12 mouse cellular contexts compared by ENCODE assay signal in genomic region chr5:143370416-143371145, GRCm38 (mm10). TPM values are rescaled to one million over a fixed set of nuclear protein-coding genes. Genes with fewer than 3 reads are reported as not detected.
DNase-seq lines count a peak whose midpoint lies in the region; ATAC-seq and TF ChIP-seq lines count a peak whose summit lies in the region.
"Had no signal": no experiment of that assay in that cellular context is flagged by ENCODE, and none has a peak within 500 bp of the region (broad histone marks: within the 10 kb centered on the region; RNA-seq: fewer than 3 reads in every experiment).

No protein-coding gene starts in this region.

- no peaks in the 10 kb centered on the region for H3K4me1 ChIP-seq in lung, embryonic 14.5 days (ENCODE audit: insufficient read depth)
- peaks cover 21% of the 10 kb centered on the region for H3K4me1 ChIP-seq in hindbrain, embryonic 15.5 days (replicated peaks)
- peaks cover 3% of the 10 kb centered on the region; the same call in 1 of the 2 replicates for H3K4me1 ChIP-seq in midbrain, postnatal 0 days (ENCODE audit: insufficient read depth, low read length)

- 30% methylated on average over 17 of the region's 17 CpGs for WGBS in lung, embryonic 14.5 days
- WGBS in hindbrain, embryonic 15.5 days = 19% methylated on average over 17 of the region's 17 CpGs
- 25% methylated on average over 17 of the region's 17 CpGs for WGBS in midbrain, postnatal 0 days

- H3K4me3 ChIP-seq in lung, embryonic 14.5 days (ENCODE audit: low read depth, low read length) = peak overlapping the region; percentile 20; the same call in 1 of the 2 replicates
- peak overlapping the region; percentile 35 for H3K4me3 ChIP-seq in hindbrain, embryonic 15.5 days
- peak overlapping the region; percentile 28 for H3K4me3 ChIP-seq in midbrain, postnatal 0 days (ENCODE audit: low read depth, low read length)

- peak overlapping the region; percentile 44; the same call in 1 of the 2 replicates for H3K4me2 ChIP-seq in lung, embryonic 14.5 days
- H3K4me2 ChIP-seq in hindbrain, embryonic 15.5 days = peak overlapping the region; percentile 61
- H3K4me2 ChIP-seq in midbrain, postnatal 0 days (ENCODE audit: low read depth, low read length, poor library complexity, severe bottlenecking) = peak overlapping the region; percentile 55

- no peaks in the 10 kb centered on the region for H3K36me3 ChIP-seq in lung, embryonic 14.5 days (ENCODE audit: insufficient read depth)
- H3K36me3 ChIP-seq in hindbrain, embryonic 15.5 days = no peaks in the 10 kb centered on the region
- no peaks in the 10 kb centered on the region for H3K36me3 ChIP-seq in midbrain, postnatal 0 days (ENCODE audit: insufficient read depth, low read length)

- TF ChIP-seq CTCF in lung, embryonic 14.5 days (IDR thresholded peaks at IDR 0.05; ENCODE audit: low read depth) = no peak
- no peak for TF ChIP-seq CTCF in midbrain, postnatal 0 days (IDR thresholded peaks at IDR 0.05)

- no peak for ATAC-seq in lung, embryonic 14.5 days (ENCODE audit: insufficient read depth)
- ATAC-seq in hindbrain, embryonic 15.5 days (ENCODE audit: low FRiP score, low read depth) = no peak
- ATAC-seq in midbrain, postnatal 0 days (ENCODE audit: low FRiP score) = no peak
- ATAC-seq: inflammation-experienced regulatory T-cells, adult 6 months had no signal

- no peak overlapping the region for H3K9ac ChIP-seq in lung, embryonic 14.5 days
- H3K9ac ChIP-seq in hindbrain, embryonic 15.5 days = no peak overlapping the region
- H3K9ac ChIP-seq in midbrain, postnatal 0 days (replicated peaks; ENCODE audit: low read length, poor library complexity, severe bottlenecking) = no peak overlapping the region

- peak; percentile 18 for DNase-seq in cerebellum, adult 11-12 months
- no peak for DNase-seq in cerebellum, adult 11 months
- no peak for DNase-seq in lung, embryonic 14.5 days
- no peak for DNase-seq in lung, postnatal 25 days (ENCODE audit: low spot score)
- peak; percentile 47 for DNase-seq in midbrain, postnatal 0 days (ENCODE audit: low spot score)
- no peak for DNase-seq in gastrocnemius, adult 8-10 months (ENCODE audit: low spot score in 2 of 2)
- no peak for DNase-seq in adrenal gland, postnatal 4 days (ENCODE audit: low spot score in 2 of 2)
- DNase-seq: liver had no signal

- H3K9me3 ChIP-seq in lung, embryonic 14.5 days (ENCODE audit: low read depth, low read length) = no peaks in the 10 kb centered on the region
- no peaks in the 10 kb centered on the region for H3K9me3 ChIP-seq in hindbrain, embryonic 15.5 days
- H3K9me3 ChIP-seq in midbrain, postnatal 0 days (ENCODE audit: low read length) = no peaks in the 10 kb centered on the region

- H3K27ac ChIP-seq in lung, embryonic 14.5 days (ENCODE audit: low read depth) = no peak overlapping the region
- no peak overlapping the region for H3K27ac ChIP-seq in hindbrain, embryonic 15.5 days (replicated peaks)
- H3K27ac ChIP-seq in midbrain, postnatal 0 days (ENCODE audit: low read depth, low read length) = no peak overlapping the region

- H3K27me3 ChIP-seq in lung, embryonic 14.5 days (ENCODE audit: insufficient read depth, low read length) = peaks cover 80% of the 10 kb centered on the region
- H3K27me3 ChIP-seq in hindbrain, embryonic 15.5 days = peaks cover 79% of the 10 kb centered on the region
- peaks cover 71% of the 10 kb centered on the region for H3K27me3 ChIP-seq in midbrain, postnatal 0 days (ENCODE audit: insufficient read depth, low read length)

RNA-seq across cellular contexts. Expression of gene Grid2ip, which starts 13.4 kb away (rescaled TPM):
- 0.17 and 0.27 TPM in 2 replicates for polyA plus RNA-seq in lung, embryonic 14.5 days (2014; fragmentation: Nextera tagmentation; extraction: Ambion mirVana)
- polyA plus RNA-seq in hindbrain, embryonic 15.5 days (2015; fragmentation: Nextera tagmentation; extraction: Ambion mirVana) = 0.47 and 0.48 TPM in 2 replicates
- 2.3 and 2.8 TPM in 2 replicates for total RNA-seq in midbrain, postnatal 0 days (2014; rRNA removed)
- polyA plus RNA-seq in midbrain, postnatal 0 days (2015; fragmentation: Nextera tagmentation; extraction: Ambion mirVana) = 0.33 and 0.60 TPM in 2 replicates
- total RNA-seq in gastrocnemius, adult 8-10 months (2022) = not detected
- total RNA-seq in adrenal gland, postnatal 4 days (2021) = 1 to 10 TPM; 1.2 TPM
- total RNA-seq: gastrocnemius, adult 18-20 months had no signal
- polyA plus RNA-seq: inflammation-experienced regulatory T-cells, adult 6 months; spleen, adult 2 months had no signal

RNA-seq across cellular contexts. Expression of gene Kdelr2, which starts 33.1 kb away (rescaled TPM):
- polyA plus RNA-seq in lung, embryonic 14.5 days (2014; fragmentation: Nextera tagmentation; extraction: Ambion mirVana) = 343 and 370 TPM in 2 replicates
- 130 and 133 TPM in 2 replicates for polyA plus RNA-seq in hindbrain, embryonic 15.5 days (2015; fragmentation: Nextera tagmentation; extraction: Ambion mirVana)
- 82.4 and 97.3 TPM in 2 replicates for total RNA-seq in midbrain, postnatal 0 days (2014; rRNA removed)
- polyA plus RNA-seq in midbrain, postnatal 0 days (2015; fragmentation: Nextera tagmentation; extraction: Ambion mirVana) = 128 and 138 TPM in 2 replicates
- 10 to 100 TPM; 31.4 to 36.1 (median 32.8) TPM for total RNA-seq in gastrocnemius, adult 8-10 months (2022)
- total RNA-seq in adrenal gland, postnatal 4 days (2021) = 100 to 1,000 TPM; 129 to 136 TPM

RNA-seq across cellular contexts. Expression of gene Zdhhc4, which starts 41.5 kb away (rescaled TPM):
- polyA plus RNA-seq in lung, embryonic 14.5 days (2014; fragmentation: Nextera tagmentation; extraction: Ambion mirVana) = 74.6 and 77.9 TPM in 2 replicates
- 66.1 and 69.8 TPM in 2 replicates for polyA plus RNA-seq in hindbrain, embryonic 15.5 days (2015; fragmentation: Nextera tagmentation; extraction: Ambion mirVana)
- 70.8 and 93.0 TPM in 2 replicates for total RNA-seq in midbrain, postnatal 0 days (2014; rRNA removed)
- polyA plus RNA-seq in midbrain, postnatal 0 days (2015; fragmentation: Nextera tagmentation; extraction: Ambion mirVana) = 94.5 and 96.9 TPM in 2 replicates
- 10 to 100 TPM; 33.7 to 45.5 (median 37.9) TPM for total RNA-seq in gastrocnemius, adult 8-10 months (2022)
- total RNA-seq in adrenal gland, postnatal 4 days (2021) = 10 to 100 TPM; 64.3 to 72.7 TPM

RNA-seq across cellular contexts. Expression of gene E130309D02Rik, which starts 55.4 kb away (rescaled TPM):
- polyA plus RNA-seq in lung, embryonic 14.5 days (2014; fragmentation: Nextera tagmentation; extraction: Ambion mirVana) = 40.0 and 46.6 TPM in 2 replicates
- polyA plus RNA-seq in hindbrain, embryonic 15.5 days (2015; fragmentation: Nextera tagmentation; extraction: Ambion mirVana) = 31.7 and 32.7 TPM in 2 replicates
- 28.9 and 34.0 TPM in 2 replicates for total RNA-seq in midbrain, postnatal 0 days (2014; rRNA removed)
- 18.3 and 19.6 TPM in 2 replicates for polyA plus RNA-seq in midbrain, postnatal 0 days (2015; fragmentation: Nextera tagmentation; extraction: Ambion mirVana)
- 10 to 100 TPM; 10.2 to 12.2 (median 11.2) TPM for total RNA-seq in gastrocnemius, adult 8-10 months (2022)
- total RNA-seq in adrenal gland, postnatal 4 days (2021) = 10 to 100 TPM; 29.5 to 30.9 TPM

Comparison
In these comparisons a context has a peak if more than half of its experiments do, and no peak if none do; other contexts are left out.
1. DNase-seq: peak in cerebellum, adult 11-12 months (single experiment) and midbrain, postnatal 0 days (single experiment); none in cerebellum, adult 11 months (single experiment), lung, embryonic 14.5 days (single experiment), lung, postnatal 25 days (single experiment), gastrocnemius, adult 8-10 months (0 of 2) and adrenal gland, postnatal 4 days (0 of 2).
2. Peak in every context shown above with its lines, with median percentiles within 50 percentile points of each other: H3K4me2 ChIP-seq and H3K4me3 ChIP-seq.